Mouse (Mus musculus): ENCODE measurements at regions not wholly inside any gene's neighbourhood (a gene's known extent, or its start where the extent isn't known, plus 50 kb on each side); places are given as distances from the start of the nearest gene placed in this dataset.

DNA sequence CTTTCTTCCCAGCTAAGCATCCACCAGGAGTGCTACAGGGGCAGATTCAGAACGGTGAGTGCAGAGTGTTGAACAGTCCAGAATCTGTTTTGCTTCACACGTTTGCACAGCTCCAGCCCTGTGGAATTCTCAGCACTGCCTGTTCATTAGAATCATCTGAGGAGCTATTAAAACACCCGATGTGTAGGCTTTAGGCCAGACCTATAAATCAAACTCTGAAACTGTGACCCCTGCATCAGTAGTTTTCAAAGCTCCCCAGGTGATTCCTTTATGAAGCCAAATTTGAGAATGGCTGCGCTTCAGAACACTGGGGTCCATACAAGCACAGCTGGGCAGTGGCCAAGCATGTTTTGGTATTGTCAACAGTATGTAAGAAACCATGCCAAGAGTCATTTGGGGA, 94.1 kb upstream of the Vgll3 start:
- H3K36me3 ChIP-seq (ENCODE audit: control insufficient read depth, insufficient read depth, low read length), result no peaks in the 10 kb centered on the region
- H3K4me3 ChIP-seq (ENCODE audit: control insufficient read depth, insufficient read depth, low read length), result no peak overlapping the region
- no peak overlapping the region for H3K27ac ChIP-seq (ENCODE audit: control insufficient read depth, insufficient read depth, low read length)
- 83% methylated on average over 4 of the region's 4 CpGs for WGBS
- DNase-seq, result no peak
- no peaks in the 10 kb centered on the region for H3K4me1 ChIP-seq (replicated peaks; ENCODE audit: control insufficient read depth, insufficient read depth, low read length)
- H3K27me3 ChIP-seq (ENCODE audit: control insufficient read depth, insufficient read depth, low read length), result no peaks in the 10 kb centered on the region
- TF ChIP-seq CTCF (IDR thresholded peaks at IDR 0.05; ENCODE audit: borderline replicate concordance, control insufficient read depth, extremely low read depth, insufficient read depth, low read length, poor library complexity) (no peak), POLR2A (IDR thresholded peaks at IDR 0.05; ENCODE audit: control insufficient read depth, extremely low read depth, insufficient read depth, low read length, poor library complexity) (no peak)

DNA sequence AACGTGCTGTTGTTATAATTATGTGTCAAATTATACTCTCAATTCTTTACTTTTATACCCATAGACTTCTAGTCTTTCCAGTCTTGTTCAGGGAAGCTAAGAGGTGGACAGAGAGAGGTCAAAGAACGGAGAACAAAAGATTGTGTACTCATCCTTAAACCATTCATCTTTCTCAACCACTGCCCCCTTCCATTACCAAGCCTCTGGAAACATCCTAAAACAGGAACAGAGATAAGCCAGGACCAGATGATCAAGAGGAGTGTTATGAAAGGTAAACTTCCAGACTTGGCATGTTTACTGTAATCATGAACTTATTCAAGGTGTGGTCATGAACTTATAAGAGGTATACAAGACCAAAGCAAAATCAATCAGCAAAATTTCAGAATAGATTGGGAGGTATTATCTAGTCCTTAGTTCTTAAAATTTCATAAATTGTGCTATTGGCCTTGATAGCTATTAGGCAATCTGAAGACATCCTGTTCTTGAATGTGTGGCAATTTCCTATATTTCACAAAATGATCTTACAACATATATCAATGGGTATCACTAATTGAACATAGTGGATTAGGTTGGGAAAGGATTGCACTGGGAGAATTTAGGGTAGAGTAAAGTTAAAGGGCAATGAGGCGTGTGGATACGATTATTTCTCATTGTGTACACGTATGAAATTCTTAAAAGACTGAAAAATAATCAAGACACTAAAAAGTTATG, 89.3 kb upstream of the Vgll3 start:
- no peak for DNase-seq
- H3K4me3 ChIP-seq (ENCODE audit: control insufficient read depth, insufficient read depth, low read length), result no peak overlapping the region
- no peak for TF ChIP-seq CTCF (IDR thresholded peaks at IDR 0.05; ENCODE audit: borderline replicate concordance, control insufficient read depth, extremely low read depth, insufficient read depth, low read length, poor library complexity)
- TF ChIP-seq POLR2A (IDR thresholded peaks at IDR 0.05; ENCODE audit: control insufficient read depth, extremely low read depth, insufficient read depth, low read length, poor library complexity), result no peak
- no peaks in the 10 kb centered on the region for H3K27me3 ChIP-seq (ENCODE audit: control insufficient read depth, insufficient read depth, low read length)
- whole genome bisulfite sequencing, result 87% methylated on average over 5 of the region's 5 CpGs
- no peak overlapping the region for H3K27ac ChIP-seq (ENCODE audit: control insufficient read depth, insufficient read depth, low read length)
- no peaks in the 10 kb centered on the region for H3K36me3 ChIP-seq (ENCODE audit: control insufficient read depth, insufficient read depth, low read length)
- H3K4me1 ChIP-seq (replicated peaks; ENCODE audit: control insufficient read depth, insufficient read depth, low read length), result no peaks in the 10 kb centered on the region

DNA sequence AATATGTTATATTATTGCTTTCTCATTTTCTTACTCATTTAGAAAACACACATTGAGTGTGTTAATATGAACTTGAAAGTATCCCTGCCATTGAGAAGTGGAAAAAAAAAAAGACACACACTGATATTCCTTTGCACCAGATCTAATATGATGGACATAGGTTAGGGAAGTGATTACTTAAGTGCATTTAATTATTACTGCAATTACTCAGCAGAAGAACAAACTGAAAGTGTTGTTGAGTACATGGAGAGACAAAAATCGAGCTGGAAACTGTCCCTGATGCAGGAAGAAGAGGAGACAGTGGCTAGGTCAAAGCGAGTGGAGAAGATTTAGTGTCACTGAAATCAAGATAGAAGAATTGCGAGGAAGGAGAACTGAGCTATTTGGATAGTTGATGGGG, 88.8 kb upstream of the Vgll3 start:
- TF ChIP-seq POLR2A (IDR thresholded peaks at IDR 0.05; ENCODE audit: control insufficient read depth, extremely low read depth, insufficient read depth, low read length, poor library complexity), result no peak
- no peak for TF ChIP-seq CTCF (IDR thresholded peaks at IDR 0.05; ENCODE audit: borderline replicate concordance, control insufficient read depth, extremely low read depth, insufficient read depth, low read length, poor library complexity)
- Histone ChIP-seq H3K4me1 (replicated peaks; ENCODE audit: control insufficient read depth, insufficient read depth, low read length) (no peaks in the 10 kb centered on the region), H3K4me3 (ENCODE audit: control insufficient read depth, insufficient read depth, low read length) (no peak overlapping the region), H3K36me3 (ENCODE audit: control insufficient read depth, insufficient read depth, low read length) (no peaks in the 10 kb centered on the region), H3K27me3 (ENCODE audit: control insufficient read depth, insufficient read depth, low read length) (no peaks in the 10 kb centered on the region), H3K27ac (ENCODE audit: control insufficient read depth, insufficient read depth, low read length) (no peak overlapping the region)
- WGBS, result 73% methylated on average over 3 of the region's 3 CpGs
- no peak for DNase-seq

DNA sequence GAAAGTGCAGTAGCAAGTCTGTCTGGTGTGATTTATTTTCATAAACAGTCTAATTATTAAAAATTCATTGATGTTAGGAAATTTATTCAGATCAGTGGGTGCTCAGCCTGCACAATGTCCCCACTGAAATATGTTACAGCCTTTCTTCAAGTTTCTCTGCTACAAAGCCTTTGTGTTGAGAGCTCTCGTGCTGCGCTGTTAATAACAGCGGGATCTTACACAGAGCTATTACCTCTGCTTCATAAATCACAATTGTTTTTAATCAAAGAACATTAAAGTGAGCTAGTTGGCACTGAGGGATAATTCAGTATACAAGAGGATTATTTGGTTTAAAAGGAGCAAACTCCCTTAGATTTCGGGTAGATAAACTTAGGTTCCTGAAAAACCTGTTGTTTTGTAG, 85.7 kb upstream of the Vgll3 start:
- Histone ChIP-seq H3K4me3 (ENCODE audit: control insufficient read depth, insufficient read depth, low read length) (no peak overlapping the region), H3K27ac (ENCODE audit: control insufficient read depth, insufficient read depth, low read length) (no peak overlapping the region), H3K36me3 (ENCODE audit: control insufficient read depth, insufficient read depth, low read length) (no peaks in the 10 kb centered on the region), H3K27me3 (ENCODE audit: control insufficient read depth, insufficient read depth, low read length) (no peaks in the 10 kb centered on the region), H3K4me1 (replicated peaks; ENCODE audit: control insufficient read depth, insufficient read depth, low read length) (no peaks in the 10 kb centered on the region)
- no peak for TF ChIP-seq CTCF (IDR thresholded peaks at IDR 0.05; ENCODE audit: borderline replicate concordance, control insufficient read depth, extremely low read depth, insufficient read depth, low read length, poor library complexity)
- TF ChIP-seq POLR2A (IDR thresholded peaks at IDR 0.05; ENCODE audit: control insufficient read depth, extremely low read depth, insufficient read depth, low read length, poor library complexity), result no peak
- WGBS, result 93% methylated on average over 4 of the region's 4 CpGs
- no peak for DNase-seq

DNA sequence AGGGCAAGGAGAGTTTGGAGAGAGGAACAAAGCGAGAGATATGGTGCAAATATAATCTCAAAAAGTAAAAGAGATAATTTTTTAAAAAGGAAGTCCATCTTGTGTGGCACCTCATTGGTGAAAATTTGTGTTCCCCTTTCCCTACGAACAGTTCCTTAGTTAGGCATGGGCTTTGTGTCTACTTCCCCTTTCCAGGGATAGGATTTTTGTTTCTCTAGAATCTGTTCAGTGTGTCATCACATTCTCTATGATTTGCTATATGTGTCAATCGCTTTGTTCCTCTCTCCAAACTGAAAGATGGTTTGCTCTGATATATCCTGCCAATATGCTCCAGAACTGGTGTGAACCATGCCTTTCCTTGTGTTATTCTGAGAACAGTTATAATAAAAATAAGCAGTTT, 75.4 kb upstream of the Vgll3 start:
- 76% methylated on average over 3 of the region's 3 CpGs for WGBS

DNA sequence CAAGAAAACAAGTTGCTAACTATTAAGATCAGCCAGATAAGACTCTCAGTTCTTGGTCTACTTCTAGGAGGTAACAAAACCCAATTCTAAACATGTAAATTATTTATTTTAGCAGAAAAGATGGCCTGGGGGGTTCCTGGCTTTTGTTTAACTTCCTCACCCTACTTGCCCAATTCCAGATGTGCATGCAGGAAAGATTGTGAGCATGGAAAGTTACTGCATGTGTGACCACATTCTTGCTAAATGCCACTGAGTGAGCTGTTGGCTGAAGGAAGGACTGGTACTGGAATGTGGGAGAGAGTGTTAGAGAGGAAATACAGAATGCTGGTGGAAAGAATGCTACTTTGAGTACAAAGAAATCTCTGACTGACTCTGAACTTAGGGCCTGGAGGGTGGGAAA, 72.1 kb upstream of the Vgll3 start:
- no peak overlapping the region for H3K27ac ChIP-seq (ENCODE audit: control insufficient read depth, insufficient read depth, low read length)
- no peaks in the 10 kb centered on the region for H3K27me3 ChIP-seq (ENCODE audit: control insufficient read depth, insufficient read depth, low read length)
- no peak for DNase-seq
- H3K4me3 ChIP-seq (ENCODE audit: control insufficient read depth, insufficient read depth, low read length), result no peak overlapping the region
- no peak for TF ChIP-seq POLR2A (IDR thresholded peaks at IDR 0.05; ENCODE audit: control insufficient read depth, extremely low read depth, insufficient read depth, low read length, poor library complexity)
- TF ChIP-seq CTCF (IDR thresholded peaks at IDR 0.05; ENCODE audit: borderline replicate concordance, control insufficient read depth, extremely low read depth, insufficient read depth, low read length, poor library complexity), result no peak
- no peaks in the 10 kb centered on the region for H3K4me1 ChIP-seq (replicated peaks; ENCODE audit: control insufficient read depth, insufficient read depth, low read length)
- H3K36me3 ChIP-seq (ENCODE audit: control insufficient read depth, insufficient read depth, low read length), result no peaks in the 10 kb centered on the region

More for the DNA sequence above, 75.4 kb upstream of the Vgll3 start:
- H3K4me1 ChIP-seq (replicated peaks; ENCODE audit: control insufficient read depth, insufficient read depth, low read length), result no peaks in the 10 kb centered on the region
- H3K27me3 ChIP-seq (ENCODE audit: control insufficient read depth, insufficient read depth, low read length), result no peaks in the 10 kb centered on the region
- no peak for DNase-seq
- H3K27ac ChIP-seq (ENCODE audit: control insufficient read depth, insufficient read depth, low read length), result no peak overlapping the region
- H3K4me3 ChIP-seq (ENCODE audit: control insufficient read depth, insufficient read depth, low read length), result no peak overlapping the region
- no peaks in the 10 kb centered on the region for H3K36me3 ChIP-seq (ENCODE audit: control insufficient read depth, insufficient read depth, low read length)
- TF ChIP-seq CTCF (IDR thresholded peaks at IDR 0.05; ENCODE audit: borderline replicate concordance, control insufficient read depth, extremely low read depth, insufficient read depth, low read length, poor library complexity) (no peak), POLR2A (IDR thresholded peaks at IDR 0.05; ENCODE audit: control insufficient read depth, extremely low read depth, insufficient read depth, low read length, poor library complexity) (no peak)

DNA sequence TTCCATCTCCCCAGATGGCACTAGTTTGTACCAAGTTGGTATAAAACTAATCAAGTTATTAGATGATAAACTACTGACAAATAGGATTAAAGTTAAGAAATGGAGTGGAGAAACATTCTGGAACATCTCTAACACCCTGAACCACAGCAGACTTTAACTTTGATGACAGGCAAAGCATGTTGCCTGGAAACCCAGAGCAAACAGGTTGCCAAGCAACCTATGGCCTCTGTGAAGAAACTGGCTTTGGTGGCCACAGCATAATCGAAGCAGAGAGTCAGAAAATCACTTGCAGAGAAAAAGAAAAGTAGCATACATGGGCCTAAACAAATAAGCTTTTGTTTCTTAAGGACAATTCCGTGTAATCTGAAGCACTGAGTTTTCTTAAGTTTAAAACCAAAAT, 59.4 kb upstream of the Vgll3 start:
- Histone ChIP-seq H3K27ac (ENCODE audit: control insufficient read depth, insufficient read depth, low read length) (no peak overlapping the region), H3K4me3 (ENCODE audit: control insufficient read depth, insufficient read depth, low read length) (no peak overlapping the region), H3K4me1 (replicated peaks; ENCODE audit: control insufficient read depth, insufficient read depth, low read length) (no peaks in the 10 kb centered on the region), H3K36me3 (ENCODE audit: control insufficient read depth, insufficient read depth, low read length) (no peaks in the 10 kb centered on the region), H3K27me3 (ENCODE audit: control insufficient read depth, insufficient read depth, low read length) (no peaks in the 10 kb centered on the region)
- WGBS, result 69% methylated on average over 2 of the region's 2 CpGs
- no peak for TF ChIP-seq CTCF (IDR thresholded peaks at IDR 0.05; ENCODE audit: borderline replicate concordance, control insufficient read depth, extremely low read depth, insufficient read depth, low read length, poor library complexity)
- no peak for TF ChIP-seq POLR2A (IDR thresholded peaks at IDR 0.05; ENCODE audit: control insufficient read depth, extremely low read depth, insufficient read depth, low read length, poor library complexity)
- DNase-seq, result no peak
